Mouse (Mus musculus) right cerebral cortex, postnatal 36 days (tissue): ENCODE measurements around the gene Tceanc2.

Source experiments
- DNase-seq, 2 experiments: peaks; one replicate each; pipeline ENCODE4 v3.0.0; 2022; ENCODE audit warnings: low spot score in 2 of 2, mixed read lengths in 1 of 2

The Tceanc2 gene

DNA sequence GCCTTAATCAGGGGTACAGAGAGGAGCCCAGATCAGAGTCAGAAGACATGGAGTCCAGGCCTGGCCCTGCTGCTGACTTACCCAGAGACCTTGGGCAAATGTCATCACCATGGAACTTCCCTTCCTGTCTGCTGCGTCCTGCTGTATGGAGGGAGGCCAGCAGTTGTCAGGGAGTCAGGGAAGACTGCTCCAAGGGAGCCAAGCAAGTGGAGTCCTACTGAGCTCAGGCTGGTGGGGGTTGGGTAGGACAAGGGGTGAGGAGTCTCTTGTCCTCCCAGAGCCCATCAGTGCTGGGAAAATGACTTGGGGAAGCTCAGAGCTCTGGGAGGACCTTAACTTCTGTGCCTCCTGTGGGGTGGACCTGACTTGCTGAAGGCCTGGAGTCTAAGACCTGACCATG lies 94.6 kb downstream of the Tceanc2 start:
- no peak for DNase-seq
